Mouse (Mus musculus) forelimb bud, embryonic 11.5 days (tissue): ENCODE data around the gene Morn4.
A peak's percentile ranks its signal among the peaks of the same experiment; 100 is the strongest.

Source experiments
- DNase-seq: peaks from one replicate; pipeline ENCODE4 v3.0.0-alpha.2; 2012; ENCODE audit warnings: low read depth, low spot score

Morn4 gene

GRCm38 (mm10) chr19:42043988-42044387, 42.2 kb downstream of the Morn4 start:
- DNase-seq: no peak

GRCm38 (mm10) chr19:42038310-42038709, 47.8 kb downstream of the Morn4 start:
- no peak for DNase-seq

- DNase-seq: no peak
Observed at GRCm38 (mm10) chr19:42037167-42037702, 48.9 kb downstream of the Morn4 start.

DNA sequence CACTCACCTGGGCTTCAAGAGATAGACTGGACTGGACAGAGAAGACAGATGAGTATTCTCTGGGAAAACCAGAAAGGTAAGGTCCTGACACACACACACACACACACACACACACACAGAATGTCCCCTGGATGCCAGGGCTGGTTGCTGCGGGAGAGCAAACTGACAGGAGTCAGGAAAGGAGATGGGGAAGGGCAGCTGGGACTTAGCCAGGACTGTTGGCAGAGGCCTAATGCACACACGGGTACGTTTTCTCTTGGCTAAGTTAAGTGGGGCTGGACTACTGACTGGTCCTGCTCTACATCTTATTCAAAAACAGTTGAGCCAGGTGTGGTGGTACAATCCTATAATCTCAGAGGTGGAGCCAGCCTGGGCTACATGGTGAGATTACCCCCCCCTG, 49.8 kb downstream of the Morn4 start:
- DNase-seq: no peak

GRCm38 (mm10) chr19:42035456-42036248, 50.5 kb downstream of the Morn4 start, which contains the start of gene Ankrd2:
Gene Ankrd2 (plus strand): TSS chr19:42036000.
- DNase-seq: peak; percentile 71

GRCm38 (mm10) chr19:42034881-42035455, 51.2 kb downstream of the Morn4 start:
- no peak for DNase-seq

DNA sequence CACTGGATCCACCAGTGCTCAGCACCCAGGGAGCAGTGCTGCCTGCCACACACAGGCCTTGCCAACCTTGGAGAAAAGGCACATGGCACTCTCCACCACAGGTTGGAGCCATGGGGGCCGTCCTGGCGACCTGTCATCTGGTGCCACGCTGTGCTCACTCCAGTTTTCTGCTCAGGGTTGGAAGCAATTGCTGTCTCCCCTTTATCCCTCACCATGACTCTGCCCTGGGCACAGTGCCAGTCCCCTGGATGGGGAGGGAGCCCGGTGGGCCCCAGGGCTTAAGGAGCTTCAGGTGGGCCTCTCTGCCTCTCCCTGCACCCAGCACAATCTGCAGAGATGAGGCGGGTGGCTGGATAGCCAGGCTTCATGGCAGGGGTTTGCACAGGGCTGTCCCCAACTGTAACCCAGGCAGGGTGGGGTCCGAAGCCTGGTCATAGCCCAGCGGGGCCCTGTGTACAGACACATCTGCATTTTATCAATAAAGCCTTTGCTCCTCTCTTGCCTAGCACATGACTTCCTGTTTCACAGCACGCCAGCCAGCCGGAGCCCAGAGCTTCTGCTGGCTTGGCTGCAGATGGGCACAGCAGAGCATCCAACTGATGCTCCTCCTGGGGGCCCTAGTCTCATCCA, 51.9 kb downstream of the Morn4 start:
- no peak for DNase-seq

DNA sequence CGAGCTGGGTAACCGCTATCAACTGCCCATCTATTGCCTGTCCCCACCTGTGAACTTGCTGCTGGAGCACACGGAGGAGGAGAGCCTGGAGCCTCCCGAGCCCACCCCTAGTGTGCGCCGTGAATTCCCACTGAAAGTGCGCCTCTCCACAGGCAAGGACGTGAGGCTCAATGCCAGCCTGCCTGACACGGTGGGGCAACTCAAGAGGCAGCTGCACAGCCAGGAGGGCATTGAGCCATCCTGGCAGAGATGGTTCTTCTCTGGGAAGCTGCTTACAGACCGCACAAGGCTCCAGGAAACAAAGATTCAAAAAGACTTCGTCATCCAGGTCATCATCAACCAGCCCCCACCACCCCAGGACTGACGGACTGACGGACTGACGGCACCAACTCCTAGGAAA, 52.5 kb downstream of the Morn4 start:
- no peak for DNase-seq

DNA sequence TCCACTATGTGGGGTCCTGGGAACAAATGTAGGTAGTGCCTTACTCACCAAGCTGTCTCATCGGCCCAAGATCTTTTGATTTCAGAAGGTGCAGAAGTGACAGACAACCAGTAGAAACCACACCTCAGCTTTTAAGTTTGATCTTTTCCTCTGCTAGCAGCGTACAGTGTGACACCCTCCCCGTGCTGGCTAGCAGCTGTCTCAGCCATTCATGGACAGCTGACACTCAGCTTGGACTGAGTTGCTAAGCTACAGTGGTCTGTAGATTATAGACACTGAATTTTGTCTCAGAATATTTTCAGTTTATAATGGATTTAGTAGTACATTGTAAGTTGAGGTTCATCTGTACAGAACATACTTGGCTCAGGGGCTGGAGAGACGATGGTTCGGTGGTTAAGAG, 55.0 kb downstream of the Morn4 start:
- no peak for DNase-seq

GRCm38 (mm10) chr19:42026158-42026557, 60.0 kb downstream of the Morn4 start:
- DNase-seq: peak; percentile 80
